In genomic region chr9:85596959-85597358, GRCm38 (mm10) we compare ENCODE assay signal across 8 mouse cellular contexts.
DNase-seq lines count a peak whose midpoint lies in the region; ATAC-seq and TF ChIP-seq lines count a peak whose summit lies in the region.

No protein-coding gene starts in this region.

- H3K27ac ChIP-seq in hindbrain, postnatal 0 days = no peak overlapping the region
- H3K27ac ChIP-seq in hindbrain, embryonic 16.5 days (ENCODE audit: low read depth, low read length) = no peak overlapping the region
- no peak overlapping the region for H3K27ac ChIP-seq in thymus, adult 2 months (ENCODE audit: control insufficient read depth, insufficient read depth, low read length)

- no peak for DNase-seq in hindbrain, postnatal 0 days (ENCODE audit: low spot score)
- DNase-seq in thymus, adult 2 months = peak; percentile 23
- DNase-seq in thymus, adult 18-20 months = no peak
- peak; percentile 29 for DNase-seq in brain, adult 2 months (ENCODE audit: low read depth, low spot score)
- DNase-seq in lung, postnatal 36 days = peak; percentile 38
- no peak for DNase-seq in urinary bladder, postnatal 10 days (ENCODE audit: low spot score)

- no peaks in the 10 kb centered on the region for H3K4me1 ChIP-seq in hindbrain, postnatal 0 days (ENCODE audit: insufficient read depth, low read length)
- H3K4me1 ChIP-seq in hindbrain, embryonic 16.5 days (ENCODE audit: control insufficient read depth, insufficient read depth, low read depth, low read length) = no peaks in the 10 kb centered on the region
- no peaks in the 10 kb centered on the region for H3K4me1 ChIP-seq in thymus, adult 2 months (replicated peaks; ENCODE audit: control insufficient read depth, insufficient read depth, low read length)

- no peaks in the 10 kb centered on the region for H3K9me3 ChIP-seq in hindbrain, postnatal 0 days (ENCODE audit: low read length)
- no peaks in the 10 kb centered on the region for H3K9me3 ChIP-seq in hindbrain, embryonic 16.5 days (ENCODE audit: control insufficient read depth, low read length)

- 37% methylated on average over 2 of the region's 2 CpGs for WGBS in hindbrain, postnatal 0 days
- 39% methylated on average over 2 of the region's 2 CpGs for WGBS in hindbrain, embryonic 16.5 days
- WGBS in thymus, adult 2 months = 37% methylated on average over 2 of the region's 2 CpGs

- H3K4me3 ChIP-seq in hindbrain, postnatal 0 days (ENCODE audit: low read length) = no peak overlapping the region
- H3K4me3 ChIP-seq in hindbrain, embryonic 16.5 days (ENCODE audit: low read length) = no peak overlapping the region
- H3K4me3 ChIP-seq in thymus, adult 2 months (ENCODE audit: control insufficient read depth, insufficient read depth, low read length) = no peak overlapping the region

- no peak for ATAC-seq in hindbrain, postnatal 0 days
- no peak for ATAC-seq in hindbrain, embryonic 16.5 days
- no peak; the same call in 1 of the 2 replicates for ATAC-seq in erythroid progenitor cell, adult 5-6 weeks (replicated peaks; ENCODE audit: low FRiP score, poor library complexity, severe bottlenecking)

- TF ChIP-seq POLR2A in thymus, adult 2 months (IDR thresholded peaks at IDR 0.05; ENCODE audit: control insufficient read depth, extremely low read depth, insufficient read depth, low read length, poor library complexity) = no peak

- H3K9ac ChIP-seq in hindbrain, postnatal 0 days (replicated peaks; ENCODE audit: low read length) = no peak overlapping the region
- no peak overlapping the region for H3K9ac ChIP-seq in hindbrain, embryonic 16.5 days (ENCODE audit: low read depth, low read length)

- H3K4me2 ChIP-seq in hindbrain, postnatal 0 days (ENCODE audit: low read depth, low read length) = no peak overlapping the region
- no peak overlapping the region for H3K4me2 ChIP-seq in hindbrain, embryonic 16.5 days (ENCODE audit: low read length)

- TF ChIP-seq CTCF in hindbrain, postnatal 0 days (IDR thresholded peaks at IDR 0.05; ENCODE audit: low read depth) = peak; percentile 32
- TF ChIP-seq CTCF in thymus, adult 2 months (IDR thresholded peaks at IDR 0.05; ENCODE audit: borderline replicate concordance, control insufficient read depth, extremely low read depth, insufficient read depth, low read length, poor library complexity) = no peak

- no peaks in the 10 kb centered on the region for H3K27me3 ChIP-seq in hindbrain, postnatal 0 days (ENCODE audit: insufficient read depth, low read length)
- no peaks in the 10 kb centered on the region for H3K27me3 ChIP-seq in hindbrain, embryonic 16.5 days (replicated peaks; ENCODE audit: control insufficient read depth, insufficient read depth, low read length)
- H3K27me3 ChIP-seq in thymus, adult 2 months (ENCODE audit: control insufficient read depth, insufficient read depth, low read length) = no peaks in the 10 kb centered on the region

- H3K36me3 ChIP-seq in hindbrain, postnatal 0 days (ENCODE audit: insufficient read depth, low read length) = no peaks in the 10 kb centered on the region
- no peaks in the 10 kb centered on the region for H3K36me3 ChIP-seq in hindbrain, embryonic 16.5 days (ENCODE audit: control insufficient read depth, insufficient read depth, low read length)
- H3K36me3 ChIP-seq in thymus, adult 2 months (ENCODE audit: control insufficient read depth, insufficient read depth, low read length) = no peaks in the 10 kb centered on the region

Comparison
In these comparisons a context has a peak if more than half of its experiments do, and no peak if none do; other contexts are left out.
1. DNase-seq: peak in thymus, adult 2 months (single experiment), brain, adult 2 months (single experiment) and lung, postnatal 36 days (single experiment); none in hindbrain, postnatal 0 days (single experiment), thymus, adult 18-20 months (0 of 2) and urinary bladder, postnatal 10 days (single experiment).